Mouse (Mus musculus): ENCODE data around the gene Xlr3b. TPM values are rescaled to one million over a fixed set of nuclear protein-coding genes. Genes with fewer than 3 reads are reported as not detected.
"Not testable (repeated sequence)": the region's sequence is repeated elsewhere in the genome, so short reads cannot be mapped to it uniquely, and the experiment has no call there.

The Xlr3b gene
- polyA plus RNA-seq (2015; fragmentation: Nextera tagmentation; extraction: Ambion mirVana): 2.2 TPM in 2 replicates

DNA sequence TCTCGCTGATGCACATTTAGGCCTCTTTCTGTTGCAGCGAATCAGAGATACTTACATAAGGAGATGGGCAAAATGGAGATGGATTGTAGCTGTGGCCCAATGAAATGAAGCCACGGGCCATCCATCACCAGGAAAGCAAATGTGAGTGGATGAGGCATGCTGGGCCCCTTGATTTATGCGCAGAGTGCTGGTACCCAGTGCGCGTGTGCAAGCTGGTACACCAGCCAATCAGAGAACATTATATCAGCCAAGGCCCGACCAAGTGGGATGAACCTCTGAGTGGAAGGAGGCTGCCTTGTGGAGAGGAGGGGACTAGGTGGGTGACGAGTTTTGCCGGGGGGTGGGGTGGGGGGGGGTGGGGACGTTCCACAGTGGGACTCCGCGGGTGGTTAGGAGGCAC is at the start of gene Xlr3b:
Xlr3b (plus strand) TSS at position 274 of the 400 bp plus-strand sequence.
- H3K9ac ChIP-seq (ENCODE audit: low read depth, low read length); H3K27me3 ChIP-seq (ENCODE audit: control insufficient read depth, insufficient read depth, low read depth, low read length); H3K27ac ChIP-seq (ENCODE audit: low read length); H3K9me3 ChIP-seq (replicated peaks; ENCODE audit: control insufficient read depth, low read length); H3K36me3 ChIP-seq (ENCODE audit: control insufficient read depth, insufficient read depth); H3K4me3 ChIP-seq (ENCODE audit: low read depth, low read length); H3K4me2 ChIP-seq (ENCODE audit: low read depth, low read length); ATAC-seq (ENCODE audit: low read depth); H3K4me1 ChIP-seq (ENCODE audit: control insufficient read depth, low read depth, low read length): not testable (repeated sequence)
- 67% methylated on average over 11 of the region's 12 CpGs for WGBS (ENCODE audit: insufficient replicate concordance)

DNA sequence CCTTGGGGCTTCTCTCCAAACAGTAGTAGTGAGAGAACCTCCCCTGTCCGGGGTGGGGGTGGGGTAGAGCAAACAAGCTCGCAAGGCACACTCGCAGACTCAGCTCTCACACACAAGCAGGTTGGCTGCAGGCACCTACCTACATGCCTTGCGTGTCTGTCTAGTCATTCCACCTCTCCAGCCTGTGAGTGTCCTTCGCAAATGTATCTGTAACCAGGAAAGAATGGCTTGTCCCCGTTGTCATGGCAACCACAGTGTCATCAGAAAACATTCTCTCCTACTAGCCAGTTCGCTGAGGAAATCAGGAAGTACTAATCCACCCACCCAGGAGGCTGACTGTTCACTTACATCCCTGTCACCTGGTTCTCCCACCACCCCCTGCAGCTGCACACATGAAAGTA is 48.8 kb upstream of the Xlr3b start:
- H3K27me3 ChIP-seq (ENCODE audit: control insufficient read depth, insufficient read depth, low read depth, low read length); H3K4me2 ChIP-seq (ENCODE audit: low read depth, low read length); H3K4me1 ChIP-seq (ENCODE audit: control insufficient read depth, low read depth, low read length); H3K9ac ChIP-seq (ENCODE audit: low read depth, low read length); H3K36me3 ChIP-seq (ENCODE audit: control insufficient read depth, insufficient read depth); H3K4me3 ChIP-seq (ENCODE audit: low read depth, low read length); H3K9me3 ChIP-seq (replicated peaks; ENCODE audit: control insufficient read depth, low read length); H3K27ac ChIP-seq (ENCODE audit: low read length): not testable (repeated sequence)
- WGBS (ENCODE audit: insufficient replicate concordance): no CpG with 5 or more reads among the region's 7 CpGs
- ATAC-seq (ENCODE audit: low read depth): peak; percentile 63

DNA sequence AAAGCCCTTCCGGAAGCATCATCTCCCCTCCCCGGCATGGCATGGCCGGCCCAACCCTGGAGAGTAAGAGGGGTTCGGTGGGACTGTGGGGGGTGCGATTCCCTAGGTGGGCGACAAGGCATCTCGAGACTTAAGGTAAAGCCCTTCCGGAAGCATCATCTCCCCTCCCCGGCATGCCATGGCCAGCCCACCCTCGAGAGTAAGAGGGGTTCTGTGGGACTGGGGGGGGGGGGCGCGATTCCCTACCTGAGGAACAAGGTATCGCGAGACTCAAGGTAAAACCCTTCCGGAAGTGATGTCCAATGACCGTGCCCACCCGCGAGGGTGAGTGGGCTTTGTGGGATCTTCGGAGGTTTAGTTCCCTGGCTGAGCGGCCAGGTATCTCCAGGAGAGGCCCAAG is 43.5 kb upstream of the Xlr3b start, which contains the start of gene Xlr5b:
Xlr5b (plus strand) TSS at position 301 of the 400 bp plus-strand sequence.
- H3K9me3 ChIP-seq (replicated peaks; ENCODE audit: control insufficient read depth, low read length); H3K9ac ChIP-seq (ENCODE audit: low read depth, low read length); H3K27me3 ChIP-seq (ENCODE audit: control insufficient read depth, insufficient read depth, low read depth, low read length); ATAC-seq (ENCODE audit: low read depth); H3K4me2 ChIP-seq (ENCODE audit: low read depth, low read length); H3K27ac ChIP-seq (ENCODE audit: low read length); H3K4me3 ChIP-seq (ENCODE audit: low read depth, low read length); H3K4me1 ChIP-seq (ENCODE audit: control insufficient read depth, low read depth, low read length); H3K36me3 ChIP-seq (ENCODE audit: control insufficient read depth, insufficient read depth): not testable (repeated sequence)
- no CpG with 5 or more reads among the region's 20 CpGs for WGBS (ENCODE audit: insufficient replicate concordance)

DNA sequence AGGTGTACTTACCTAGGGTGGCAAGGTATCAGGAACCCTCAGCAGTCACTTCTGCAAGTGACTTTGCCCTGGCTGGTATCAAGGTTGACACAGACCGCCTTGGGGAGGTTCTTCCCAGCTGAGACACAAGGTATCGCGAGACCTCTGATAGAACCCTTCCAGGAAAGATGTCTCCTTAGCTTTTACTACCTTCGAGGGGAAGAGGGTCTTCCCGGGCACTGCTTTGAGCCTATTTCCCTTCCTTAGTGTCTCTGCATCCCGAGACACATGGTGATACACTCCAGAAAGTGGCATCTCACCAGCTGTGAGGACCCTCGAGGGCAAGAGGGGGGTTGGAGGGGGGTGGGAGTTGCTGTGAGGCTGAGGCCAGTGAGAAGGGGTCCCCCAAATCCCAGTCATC is 42.7 kb upstream of the Xlr3b start, which contains the start of gene DXBay18:
DXBay18 (minus strand) TSS at position 101 of the 400 bp plus-strand sequence.
- not testable (repeated sequence) for H3K4me2 ChIP-seq (ENCODE audit: low read depth, low read length); H3K36me3 ChIP-seq (ENCODE audit: control insufficient read depth, insufficient read depth); H3K27me3 ChIP-seq (ENCODE audit: control insufficient read depth, insufficient read depth, low read depth, low read length); ATAC-seq (ENCODE audit: low read depth); H3K9me3 ChIP-seq (replicated peaks; ENCODE audit: control insufficient read depth, low read length); H3K4me3 ChIP-seq (ENCODE audit: low read depth, low read length); H3K27ac ChIP-seq (ENCODE audit: low read length); H3K9ac ChIP-seq (ENCODE audit: low read depth, low read length); H3K4me1 ChIP-seq (ENCODE audit: control insufficient read depth, low read depth, low read length)
- no CpG with 5 or more reads among the region's 7 CpGs for WGBS (ENCODE audit: insufficient replicate concordance)

DNA sequence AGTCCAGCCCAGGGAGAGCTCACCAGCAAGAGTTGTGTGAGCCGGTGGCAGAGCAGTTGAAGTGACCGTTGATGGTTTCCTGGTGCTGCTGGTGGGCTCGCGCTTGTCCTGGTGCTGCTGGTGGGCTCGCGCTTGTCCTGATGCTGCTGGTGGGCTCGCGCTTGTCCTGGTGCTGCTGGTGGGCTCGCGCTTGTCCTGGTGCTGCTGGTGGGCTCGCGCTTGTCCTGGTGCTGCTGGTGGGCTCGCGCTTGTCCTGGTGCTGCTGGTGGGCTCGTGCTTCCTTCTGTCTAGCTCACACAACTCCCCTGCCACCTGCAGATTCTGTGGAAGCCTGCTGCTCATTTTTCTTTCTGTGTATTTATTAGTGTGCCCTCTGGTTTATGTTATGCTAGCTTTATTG is 15.1 kb upstream of the Xlr3b start, which contains the start of gene Spin2d:
Spin2d (minus strand) TSS at position 101 of the 400 bp plus-strand sequence.
- not testable (repeated sequence) for H3K9me3 ChIP-seq (replicated peaks; ENCODE audit: control insufficient read depth, low read length); H3K27me3 ChIP-seq (ENCODE audit: control insufficient read depth, insufficient read depth, low read depth, low read length); H3K4me3 ChIP-seq (ENCODE audit: low read depth, low read length); H3K36me3 ChIP-seq (ENCODE audit: control insufficient read depth, insufficient read depth); H3K27ac ChIP-seq (ENCODE audit: low read length); H3K4me2 ChIP-seq (ENCODE audit: low read depth, low read length); H3K9ac ChIP-seq (ENCODE audit: low read depth, low read length); ATAC-seq (ENCODE audit: low read depth); H3K4me1 ChIP-seq (ENCODE audit: control insufficient read depth, low read depth, low read length)
- 77% methylated on average over 6 of the region's 15 CpGs for WGBS (ENCODE audit: insufficient replicate concordance)

DNA sequence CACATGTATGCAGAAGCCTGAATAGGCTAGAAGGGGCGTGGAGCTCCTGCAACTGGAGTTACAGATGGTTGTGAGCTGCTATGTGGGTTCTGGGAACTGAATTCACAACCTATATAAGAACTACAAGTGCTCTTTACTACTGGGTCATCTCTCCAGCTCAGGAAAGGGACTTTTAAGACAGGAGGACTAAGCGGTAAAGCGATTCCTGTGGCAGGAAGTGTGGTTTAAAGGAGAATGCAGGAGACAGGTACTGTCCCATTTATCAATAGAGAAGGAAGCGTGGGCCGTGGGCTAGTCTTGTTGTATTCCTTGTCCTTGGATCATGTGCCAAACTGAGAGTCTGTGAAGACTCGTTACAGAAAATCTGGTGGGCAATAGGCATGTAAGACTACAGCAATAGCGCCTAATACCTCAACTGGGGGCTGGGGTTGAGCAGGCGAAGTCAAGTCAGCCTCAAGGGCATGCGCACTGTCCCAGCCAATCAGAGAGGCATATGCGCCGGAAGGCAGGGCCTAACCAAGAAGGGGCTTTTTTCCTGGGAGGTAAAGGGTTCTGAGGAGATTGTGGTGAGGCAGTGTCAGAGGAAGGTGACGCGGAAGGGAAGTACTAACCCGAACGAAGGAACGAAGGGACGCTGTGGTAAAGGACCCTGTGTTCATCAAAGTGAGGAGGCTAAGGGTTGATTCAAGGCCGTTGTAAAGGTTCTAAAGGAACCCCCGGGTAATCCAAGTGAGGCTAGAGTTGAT is 22.0 kb downstream of the Xlr3b start, which contains the start of gene Xlr4b:
Xlr4b (plus strand) TSS at position 515 of the 746 bp plus-strand sequence.
- H3K4me1 ChIP-seq (ENCODE audit: control insufficient read depth, low read depth, low read length); ATAC-seq (ENCODE audit: low read depth); H3K36me3 ChIP-seq (ENCODE audit: control insufficient read depth, insufficient read depth); H3K27me3 ChIP-seq (ENCODE audit: control insufficient read depth, insufficient read depth, low read depth, low read length); H3K9me3 ChIP-seq (replicated peaks; ENCODE audit: control insufficient read depth, low read length); H3K4me2 ChIP-seq (ENCODE audit: low read depth, low read length); H3K27ac ChIP-seq (ENCODE audit: low read length); H3K9ac ChIP-seq (ENCODE audit: low read depth, low read length); H3K4me3 ChIP-seq (ENCODE audit: low read depth, low read length): not testable (repeated sequence)
- WGBS (ENCODE audit: insufficient replicate concordance): 54% methylated on average over 12 of the region's 19 CpGs

DNA sequence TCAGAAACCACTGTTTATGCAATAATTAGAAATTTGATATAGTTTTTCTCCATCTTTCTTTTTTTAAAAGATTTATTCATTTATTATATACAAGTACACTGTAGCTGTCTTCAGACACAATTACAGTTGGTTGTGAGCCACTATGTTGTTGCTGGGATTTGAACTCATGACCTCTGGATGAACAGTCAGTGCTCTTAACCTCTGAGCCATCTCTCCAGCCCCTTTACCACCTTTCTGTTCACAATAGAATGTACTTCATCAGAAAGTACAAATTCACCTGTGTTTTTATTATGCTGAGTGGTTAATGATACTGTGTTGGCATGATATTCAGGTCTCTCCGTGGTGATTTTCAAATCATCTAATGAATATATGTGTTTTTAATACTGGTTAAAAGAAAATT is 33.4 kb downstream of the Xlr3b start:
- H3K9ac ChIP-seq (ENCODE audit: low read depth, low read length): no peak overlapping the region
- no peak overlapping the region for H3K4me3 ChIP-seq (ENCODE audit: low read depth, low read length)
- H3K36me3 ChIP-seq (ENCODE audit: control insufficient read depth, insufficient read depth): no peaks in the 10 kb centered on the region
- no peaks in the 10 kb centered on the region; the same call in 1 of the 2 replicates for H3K4me1 ChIP-seq (ENCODE audit: control insufficient read depth, low read depth, low read length)
- H3K27ac ChIP-seq (ENCODE audit: low read length): no peak overlapping the region
- no peaks in the 10 kb centered on the region for H3K27me3 ChIP-seq (ENCODE audit: control insufficient read depth, insufficient read depth, low read depth, low read length)
- ATAC-seq (ENCODE audit: low read depth): no peak
- H3K9me3 ChIP-seq (replicated peaks; ENCODE audit: control insufficient read depth, low read length): no peaks in the 10 kb centered on the region
- WGBS (ENCODE audit: insufficient replicate concordance): 56% methylated on average over 1 of the region's 1 CpGs
- no peak overlapping the region for H3K4me2 ChIP-seq (ENCODE audit: low read depth, low read length)

DNA sequence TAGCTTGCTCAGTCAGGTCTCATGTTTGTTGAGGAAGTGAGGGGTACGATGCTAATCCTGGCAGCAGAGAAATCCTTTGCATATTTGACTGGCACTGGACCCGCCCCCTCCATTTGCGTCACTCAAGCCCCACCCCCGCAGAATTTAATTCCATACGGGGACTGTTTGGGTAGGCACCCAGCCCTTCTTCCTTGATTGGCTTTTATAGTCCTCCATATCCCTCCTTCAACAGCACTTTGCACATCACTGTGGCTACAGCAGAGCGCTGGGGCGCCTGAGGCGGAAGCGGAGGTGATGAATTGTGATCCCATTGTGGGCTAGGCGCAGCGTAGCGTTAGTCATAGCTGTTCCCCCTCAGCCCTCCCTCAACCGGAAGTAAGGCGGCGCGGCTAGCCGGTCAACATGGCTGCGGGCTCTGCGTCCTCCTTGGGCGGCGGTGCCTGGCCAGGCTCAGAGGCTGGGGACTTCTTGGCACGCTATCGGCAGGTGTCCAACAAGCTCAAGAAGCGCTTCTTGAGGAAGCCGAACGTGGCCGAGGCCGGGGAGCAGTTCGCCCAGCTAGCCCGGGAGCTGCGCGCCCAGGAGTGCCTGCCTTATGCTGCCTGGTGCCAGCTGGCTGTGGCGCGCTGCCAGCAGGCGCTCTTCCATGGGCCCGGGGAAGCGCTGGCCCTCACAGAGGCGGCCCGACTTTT is 36.1 kb downstream of the Xlr3b start, which contains the start of gene F8a:
F8a (plus strand) TSS at position 378 of the 692 bp plus-strand sequence.
- H3K36me3 ChIP-seq (ENCODE audit: control insufficient read depth, insufficient read depth): no peaks in the 10 kb centered on the region
- H3K4me2 ChIP-seq (ENCODE audit: low read depth, low read length): peak within 1 kb of the TSS; percentile 75
- H3K27me3 ChIP-seq (ENCODE audit: control insufficient read depth, insufficient read depth, low read depth, low read length): no peaks in the 10 kb centered on the region
- no peaks in the 10 kb centered on the region; the same call in 1 of the 2 replicates for H3K4me1 ChIP-seq (ENCODE audit: control insufficient read depth, low read depth, low read length)
- H3K9ac ChIP-seq (ENCODE audit: low read depth, low read length): peak within 1 kb of the TSS; percentile 67
- peak within 1 kb of the TSS; percentile 71 for H3K27ac ChIP-seq (ENCODE audit: low read length)
- H3K9me3 ChIP-seq (replicated peaks; ENCODE audit: control insufficient read depth, low read length): no peaks in the 10 kb centered on the region
- peak within 1 kb of the TSS; percentile 68 for H3K4me3 ChIP-seq (ENCODE audit: low read depth, low read length)
- peak; percentile 93 for ATAC-seq (ENCODE audit: low read depth)
- 20% methylated on average over 39 of the region's 39 CpGs for WGBS (ENCODE audit: insufficient replicate concordance)

Data from liver, embryonic 16.5 days (tissue).